Mouse (Mus musculus): ENCODE data around the gene Dffb.

DNA sequence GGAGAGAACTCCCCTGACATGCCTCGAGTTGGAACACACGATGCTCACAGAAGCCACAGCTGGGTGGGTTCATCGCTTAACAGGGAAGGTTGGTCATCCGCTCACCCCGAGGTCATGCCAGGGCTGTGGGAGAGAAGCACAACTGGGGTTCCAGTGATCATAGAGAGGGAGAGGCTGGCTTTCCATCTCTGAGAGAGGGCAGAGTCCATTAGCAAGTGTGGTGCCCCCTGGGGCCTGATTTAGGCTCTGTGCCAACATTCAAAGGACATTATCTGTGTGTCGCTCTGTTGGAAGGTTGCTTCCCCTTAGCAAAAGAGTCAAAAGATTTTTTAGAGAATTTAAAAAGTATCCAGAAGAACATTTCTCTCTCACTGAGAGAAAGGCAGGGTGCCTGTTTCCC lies 30.7 kb downstream of the Dffb start:
- TF ChIP-seq EP300 (optimal IDR thresholded peaks at IDR 0.05) (no peak), CTCF (IDR thresholded peaks at IDR 0.05; ENCODE audit: low read depth) (no peak)

Measured in stomach, postnatal 0 days (tissue).